Mouse (Mus musculus) CH12.LX (cell line): ENCODE measurements around the gene Cep57l1. TPM values are rescaled to one million over a fixed set of nuclear protein-coding genes. Genes with fewer than 3 reads are reported as not detected.

ENCODE experiments used
- DNase-seq: peaks from one replicate; pipeline ENCODE4 v3.0.0-alpha.2; 2013; ENCODE audit errors: extremely low read depth
- H3K27ac ChIP-seq: 2 replicates; pipeline ENCODE4 v1.5.1; 2012; ENCODE audit warnings: low read depth, mild to moderate bottlenecking, control low read depth, moderate library complexity; ENCODE audit not compliant: insufficient read depth
- H3K27me3 ChIP-seq: replicated peaks from 2 replicates; pipeline ENCODE3; 2012; ENCODE audit warnings: inconsistent platforms
- H3K36me3 ChIP-seq, 2 experiments: replicated peaks in 1 of 2; 2 replicates each; pipeline versions ENCODE3 to v1.6.1; 2012; ENCODE audit warnings: inconsistent platforms in 1 of 2, low read length in 1 of 2, mild to moderate bottlenecking in 1 of 2, mixed read lengths in 1 of 2, moderate library complexity in 1 of 2; ENCODE audit not compliant: control insufficient read depth in 1 of 2, insufficient read depth in 1 of 2
- H3K4me1 ChIP-seq, 2 experiments: 2 replicates each; pipeline ENCODE4 v1.6.1; 2012; ENCODE audit warnings: inconsistent platforms in 1 of 2, moderate library complexity in 1 of 2; ENCODE audit not compliant: insufficient read depth in 2 of 2, control insufficient read depth in 1 of 2
- H3K4me2 ChIP-seq: 2 replicates; pipeline ENCODE4 v1.6.1; 2012; ENCODE audit warnings: low read depth, mild to moderate bottlenecking, control low read depth; ENCODE audit not compliant: poor library complexity, insufficient read depth, severe bottlenecking
- H3K4me3 ChIP-seq, 3 experiments: fragments of 150-350 bp in 1 of 3; sonication (generic) in 1 of 3; replicated peaks in 1 of 3; 2 replicates each; pipeline versions ENCODE3 to v1.5.1; 2011 to 2012; ENCODE audit warnings: low read depth in 2 of 3, low read length in 2 of 3, mild to moderate bottlenecking in 2 of 3, moderate library complexity in 2 of 3, control low read depth in 1 of 3, improper control_type of control experiment in 1 of 3, inconsistent platforms in 1 of 3, mixed read lengths in 1 of 3; ENCODE audit not compliant: poor library complexity in 1 of 3
- H3K79me2 ChIP-seq: replicated peaks from 2 replicates; pipeline ENCODE4 v1.6.1; 2012; ENCODE audit warnings: mild to moderate bottlenecking, moderate library complexity; ENCODE audit not compliant: control insufficient read depth, poor library complexity, insufficient read depth, severe bottlenecking; ENCODE audit errors: extremely low read depth
- H3K9ac ChIP-seq: 2 replicates; pipeline ENCODE4 v1.6.1; 2012; ENCODE audit warnings: low read depth, mild to moderate bottlenecking, control low read depth, moderate library complexity; ENCODE audit not compliant: insufficient read depth
- H3K9me3 ChIP-seq: replicated peaks from 2 replicates; pipeline ENCODE3; 2012; ENCODE audit warnings: low read length, inconsistent platforms, mixed read lengths
- BHLHE40 ChIP-seq: IDR thresholded peaks from 2 replicates; pipeline ENCODE4 v1.6.1; 2011; ENCODE audit warnings: mild to moderate bottlenecking, low read depth, low read length, improper control_type of control experiment
- CHD1 ChIP-seq: IDR thresholded peaks from 2 replicates; pipeline ENCODE4 v1.6.1; 2012; ENCODE audit warnings: low read depth, low read length, improper control_type of control experiment, inconsistent platforms
- CHD2 ChIP-seq: IDR thresholded peaks from 2 replicates; pipeline ENCODE4 v1.6.1; 2011; ENCODE audit warnings: low read length, improper control_type of control experiment
- ELF1 ChIP-seq: IDR thresholded peaks from 2 replicates; pipeline ENCODE4 v1.6.1; 2014; ENCODE audit warnings: low read depth, mild to moderate bottlenecking, inconsistent platforms, low read length, improper control_type of control experiment
- HCFC1 ChIP-seq: IDR thresholded peaks from 2 replicates; pipeline ENCODE4 v1.6.1; 2012; ENCODE audit warnings: low read depth, mild to moderate bottlenecking, inconsistent platforms, low read length, improper control_type of control experiment
- IRF4 ChIP-seq: IDR thresholded peaks from 2 replicates; pipeline ENCODE4 v1.6.1; 2014; ENCODE audit warnings: low read depth, mild to moderate bottlenecking, inconsistent platforms, low read length, improper control_type of control experiment
- JUN ChIP-seq: IDR thresholded peaks from 2 replicates; pipeline ENCODE4 v1.6.1; 2011; ENCODE audit warnings: low read depth, mild to moderate bottlenecking, low read length, improper control_type of control experiment, moderate library complexity; ENCODE audit not compliant: insufficient read depth
- MAX ChIP-seq: IDR thresholded peaks from 2 replicates; pipeline ENCODE4 v1.6.1; 2011; ENCODE audit warnings: low read length, improper control_type of control experiment
- MYC ChIP-seq: IDR thresholded peaks from 2 replicates; pipeline ENCODE4 v1.6.1; 2011; ENCODE audit warnings: low read depth, mild to moderate bottlenecking, improper control_type of control experiment, low read length
- NRF1 ChIP-seq: IDR thresholded peaks from 2 replicates; pipeline ENCODE4 v1.6.1; 2014; ENCODE audit warnings: low read depth, mild to moderate bottlenecking, inconsistent platforms, low read length, improper control_type of control experiment, moderate library complexity
- PAX5 ChIP-seq: IDR thresholded peaks from 2 replicates; pipeline ENCODE4 v1.6.1; 2012; ENCODE audit warnings: low read length, inconsistent platforms, mixed read lengths
- RAD21 ChIP-seq: IDR thresholded peaks from 2 replicates; pipeline ENCODE4 v1.6.1; 2011; ENCODE audit warnings: low read depth, mild to moderate bottlenecking, low read length, improper control_type of control experiment, moderate library complexity
- RCOR1 ChIP-seq: conservative IDR thresholded peaks from 2 replicates; pipeline ENCODE4 v1.6.1; 2012; ENCODE audit warnings: low read depth, mild to moderate bottlenecking, inconsistent platforms, low read length, improper control_type of control experiment
- SIN3A ChIP-seq: IDR thresholded peaks from 2 replicates; pipeline ENCODE4 v1.6.1; 2012; ENCODE audit warnings: low read length, improper control_type of control experiment, inconsistent platforms
- SMC3 ChIP-seq: IDR thresholded peaks from 2 replicates; pipeline ENCODE4 v1.6.1; 2011; ENCODE audit warnings: low read depth, low read length, improper control_type of control experiment
- TCF12 ChIP-seq: IDR thresholded peaks from 2 replicates; pipeline ENCODE4 v1.6.1; 2014; ENCODE audit warnings: low read depth, mild to moderate bottlenecking, inconsistent platforms, low read length, improper control_type of control experiment
- ZC3H11A ChIP-seq: IDR thresholded peaks from 2 replicates; pipeline ENCODE4 v1.6.1; 2012; ENCODE audit warnings: low read depth, mild to moderate bottlenecking, inconsistent platforms, low read length, improper control_type of control experiment
- ZKSCAN1 ChIP-seq: IDR thresholded peaks from 2 replicates; pipeline ENCODE4 v1.6.1; 2012; ENCODE audit warnings: low read depth, inconsistent platforms, low read length, improper control_type of control experiment, borderline replicate concordance
- dilution Hi-C: fragments of 300-500 bp; cut with MboI; formaldehyde crosslinking; loops from 2 replicates; pipeline ENCODE4 v1.14.3; 2020; ENCODE audit warnings: low sequenced_read_pairs; ENCODE audit not compliant: extremely low pct_unique_long_range_greater_than_20kb, extremely low pct_ligation_motif_present
- in situ Hi-C: fragments of 300-500 bp; cut with MboI; formaldehyde crosslinking; loops from 3 replicates; pipeline ENCODE4 v1.14.3; 2019; ENCODE audit warnings: low sequenced_read_pairs, low pct_ligation_motif_present, low pct_unique_long_range_greater_than_20kb, mixed read lengths
- polyA plus RNA-seq: library from polyadenylated mRNA; unstranded; fragments of >175 nt; gene quantifications from 2 replicates; pipeline ENCODE4 v1.2.1, GENCODE M21; 2012; ENCODE audit warnings: low read depth; ENCODE audit not compliant: insufficient read length
- total RNA-seq, 2 experiments: library from RNA; depleted of rRNA; stranded (reverse); fragments of 300-350 nt in 1 of 2; fragments of >200 nt in 1 of 2; gene quantifications; 2 replicates each; pipeline ENCODE4 v1.2.3; 2012 to 2014

Cep57l1 gene
- total and polyA plus RNA-seq, 3 experiments: 14.1 to 28.1 (median 19.4) TPM

GRCm38 (mm10) chr10:41675842-41676571 lies 133.7 kb downstream of the Cep57l1 start:
- dilution Hi-C loops: no loop called here
- in situ Hi-C loops: loop anchor here (25.0 kb wide), 1 partner anchor 264 kb away; no protein-coding TSS in a partner anchor
- H3K27me3 ChIP-seq: no peaks in the 10 kb centered on the region

GRCm38 (mm10) chr10:41675243-41675642 lies 134.4 kb downstream of the Cep57l1 start:
- DNase-seq: no peak
- Histone ChIP-seq H3K4me2 (no peak overlapping the region), H3K27ac (no peak overlapping the region), H3K9me3 (no peaks in the 10 kb centered on the region), H3K4me3 (no peak overlapping the region), H3K27me3 (no peaks in the 10 kb centered on the region), H3K79me2 (no peaks in the 10 kb centered on the region), H3K36me3 (no peaks in the 10 kb centered on the region), H3K4me1 (peaks cover 0 to 11% of the 10 kb centered on the region in 2 experiments; a peak in 2 of 4 replicates), H3K9ac (no peak overlapping the region)
- TF ChIP-seq CHD2: no peak
- no peak for TF ChIP-seq RCOR1
- in situ Hi-C loops: loop anchor here (25.0 kb wide), 1 partner anchor 263 kb away; no protein-coding TSS in a partner anchor
- dilution Hi-C loops: no loop called here

More at GRCm38 (mm10) chr10:41675842-41676571, 133.7 kb downstream of the Cep57l1 start:
- H3K9ac ChIP-seq: no peak overlapping the region
- H3K4me1 ChIP-seq: peaks cover 0 to 11% of the 10 kb centered on the region in 2 experiments; a peak in 2 of 4 replicates
- H3K9me3 ChIP-seq: no peaks in the 10 kb centered on the region
- H3K36me3 ChIP-seq: no peaks in the 10 kb centered on the region
- H3K4me2 ChIP-seq: no peak overlapping the region
- no peak for DNase-seq
- no peaks in the 10 kb centered on the region for H3K79me2 ChIP-seq
- TF ChIP-seq SMC3 (no peak), IRF4 (no peak), ZKSCAN1 (no peak), CHD1 (no peak), PAX5 (no peak), JUN (no peak), MAX (no peak), BHLHE40 (no peak), RAD21 (no peak), NRF1 (no peak), ZC3H11A (no peak), ELF1 (no peak), HCFC1 (no peak), SIN3A (no peak), MYC (no peak), TCF12 (no peak)
- no peak overlapping the region for H3K27ac ChIP-seq
- no peak overlapping the region for H3K4me3 ChIP-seq
